Mouse (Mus musculus) midbrain, embryonic 11.5 days (tissue): ENCODE measurements around the gene Ptpn14. TPM values are rescaled to one million over a fixed set of nuclear protein-coding genes. Genes with fewer than 3 reads are reported as not detected.

Experiments
- ATAC-seq: fragments of 200-750 bp; cut with Nextera tagmentation; 2 replicates; pipeline ENCODE4 v1.8.0; 2017; ENCODE audit warnings: moderate TSS enrichment, moderate library complexity; ENCODE audit not compliant: low FRiP score
- DNase-seq: peaks from one replicate; pipeline ENCODE4 v3.0.0; 2015; ENCODE audit warnings: low spot score; ENCODE audit errors: missing footprints
- H3K27ac ChIP-seq: fragments of 300-500 bp; sonication (generic); 2 replicates; pipeline ENCODE4 v1.5.1; 2014; ENCODE audit warnings: low read depth, low read length
- H3K27me3 ChIP-seq: fragments of 300-500 bp; sonication (generic); 2 replicates; pipeline ENCODE4 v1.6.1; 2014; ENCODE audit warnings: mild to moderate bottlenecking, low read length, moderate library complexity, mixed read lengths; ENCODE audit not compliant: control insufficient read depth, insufficient read depth
- H3K36me3 ChIP-seq: fragments of 300-500 bp; sonication (generic); 2 replicates; pipeline ENCODE4 v1.6.1; 2014; ENCODE audit warnings: mild to moderate bottlenecking, low read length, moderate library complexity, mixed read lengths; ENCODE audit not compliant: control insufficient read depth, insufficient read depth
- H3K4me1 ChIP-seq: fragments of 300-500 bp; sonication (generic); 2 replicates; pipeline ENCODE4 v1.6.1; 2014; ENCODE audit warnings: low read length; ENCODE audit not compliant: control insufficient read depth, insufficient read depth
- H3K4me2 ChIP-seq: fragments of 300-500 bp; sonication (generic); 2 replicates; pipeline ENCODE4 v1.6.1; 2014; ENCODE audit warnings: mild to moderate bottlenecking, moderate library complexity
- H3K4me3 ChIP-seq: fragments of 300-500 bp; sonication (generic); 2 replicates; pipeline ENCODE4 v1.5.1; 2014; ENCODE audit warnings: low read depth, low read length
- H3K9ac ChIP-seq: fragments of 300-500 bp; sonication (generic); 2 replicates; pipeline ENCODE4 v1.6.1; 2014; ENCODE audit warnings: low read length
- H3K9me3 ChIP-seq: fragments of 300-500 bp; sonication (generic); 2 replicates; pipeline ENCODE4 v1.6.1; 2016; ENCODE audit warnings: low read length; ENCODE audit not compliant: control insufficient read depth
- WGBS: fragments of 180-500 bp; shearing (Covaris S2); extraction: QIAGEN DNeasy Blood & Tissue Kit; methylation state at CpG from one replicate; pipeline ENCODE4 v1.1.7; 2014; 5-methylcytosine and 5-hydroxymethylcytosine counted together
- polyA plus RNA-seq: library from polyadenylated mRNA; unstranded; fragments of >200 nt; fragmentation: Nextera tagmentation; extraction: Ambion mirVana; gene quantifications from 2 replicates; pipeline ENCODE4 v1.2.1, GENCODE M21; 2014

Ptpn14 gene
- polyA plus RNA-seq, 1 experiment from 2014 or later = 4.3 TPM

DNA sequence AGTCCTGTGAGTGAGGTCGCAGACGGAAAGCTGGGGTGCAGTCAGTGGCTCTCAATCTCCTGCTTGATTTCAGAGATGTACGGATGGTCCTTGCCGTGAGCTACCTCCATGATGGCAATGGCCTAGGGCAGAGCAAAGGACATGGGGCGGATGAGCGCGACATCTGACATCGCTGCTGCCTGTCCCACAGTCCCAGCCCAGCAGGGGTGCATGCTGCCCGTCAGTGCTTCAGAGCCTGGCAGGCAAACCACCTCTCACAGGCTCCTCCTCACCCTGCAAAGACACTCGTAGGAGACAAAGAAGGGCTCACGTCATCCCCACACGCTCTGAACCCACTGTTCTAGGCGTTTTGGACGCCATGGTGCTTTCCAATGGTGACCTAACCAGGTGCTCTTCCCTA, 152.7 kb downstream of the Ptpn14 start:
- Histone ChIP-seq H3K36me3 (no peaks in the 10 kb centered on the region), H3K27ac (no peak overlapping the region), H3K4me3 (no peak overlapping the region), H3K4me2 (no peak overlapping the region), H3K4me1 (no peaks in the 10 kb centered on the region), H3K9ac (no peak overlapping the region), H3K27me3 (no peaks in the 10 kb centered on the region), H3K9me3 (no peaks in the 10 kb centered on the region)
- no peak for DNase-seq
- 76% methylated on average over 14 of the region's 14 CpGs for WGBS
- ATAC-seq = no peak

GRCm38 (mm10) chr1:189882886-189883285, 154.8 kb downstream of the Ptpn14 start:
- ATAC-seq = peak; percentile 24; the same call in 1 of the 2 replicates
- no peak overlapping the region for H3K4me3 ChIP-seq
- WGBS = 49% methylated on average over 7 of the region's 7 CpGs
- no peaks in the 10 kb centered on the region for H3K9me3 ChIP-seq
- DNase-seq = peak; percentile 90
- no peaks in the 10 kb centered on the region for H3K36me3 ChIP-seq
- no peak overlapping the region for H3K27ac ChIP-seq
- no peak overlapping the region for H3K4me2 ChIP-seq
- no peaks in the 10 kb centered on the region for H3K4me1 ChIP-seq
- H3K27me3 ChIP-seq = no peaks in the 10 kb centered on the region
- no peak overlapping the region for H3K9ac ChIP-seq

- Histone ChIP-seq H3K4me3 (no peak overlapping the region), H3K27me3 (no peaks in the 10 kb centered on the region), H3K36me3 (no peaks in the 10 kb centered on the region), H3K4me1 (no peaks in the 10 kb centered on the region), H3K9ac (no peak overlapping the region), H3K4me2 (no peak overlapping the region), H3K9me3 (no peaks in the 10 kb centered on the region), H3K27ac (no peak overlapping the region)
- 39% methylated on average over 18 of the region's 18 CpGs for WGBS
- DNase-seq = peak; percentile 90
- peak; percentile 34 for ATAC-seq
Observed at GRCm38 (mm10) chr1:189883531-189884170, 155.6 kb downstream of the Ptpn14 start.

DNA sequence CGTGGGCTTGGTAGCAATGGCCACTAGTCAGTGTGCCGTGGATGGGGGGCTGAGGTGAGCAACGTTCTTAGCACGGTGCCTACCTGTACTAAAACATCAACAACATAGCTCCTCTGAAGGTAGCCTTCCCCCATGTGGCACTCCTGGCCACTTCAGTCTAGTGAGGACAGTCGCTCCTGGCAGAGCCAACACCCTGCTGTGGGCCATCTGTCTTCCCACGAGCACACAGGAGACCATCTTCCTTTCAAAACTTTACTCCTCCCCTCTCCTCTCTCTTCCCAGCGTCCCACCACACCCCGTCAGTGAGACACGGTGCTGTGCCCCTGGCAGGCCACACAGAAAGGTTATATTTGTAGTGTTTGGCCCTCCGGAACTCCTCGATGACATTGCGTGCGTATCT, 156.9 kb downstream of the Ptpn14 start:
- Histone ChIP-seq H3K36me3 (no peaks in the 10 kb centered on the region), H3K27ac (no peak overlapping the region), H3K27me3 (no peaks in the 10 kb centered on the region), H3K9me3 (no peaks in the 10 kb centered on the region), H3K4me2 (no peak overlapping the region), H3K4me3 (no peak overlapping the region), H3K9ac (no peak overlapping the region), H3K4me1 (no peaks in the 10 kb centered on the region; the same call in 1 of the 2 replicates)
- 64% methylated on average over 13 of the region's 13 CpGs for WGBS
- DNase-seq = no peak
- no peak for ATAC-seq

DNA sequence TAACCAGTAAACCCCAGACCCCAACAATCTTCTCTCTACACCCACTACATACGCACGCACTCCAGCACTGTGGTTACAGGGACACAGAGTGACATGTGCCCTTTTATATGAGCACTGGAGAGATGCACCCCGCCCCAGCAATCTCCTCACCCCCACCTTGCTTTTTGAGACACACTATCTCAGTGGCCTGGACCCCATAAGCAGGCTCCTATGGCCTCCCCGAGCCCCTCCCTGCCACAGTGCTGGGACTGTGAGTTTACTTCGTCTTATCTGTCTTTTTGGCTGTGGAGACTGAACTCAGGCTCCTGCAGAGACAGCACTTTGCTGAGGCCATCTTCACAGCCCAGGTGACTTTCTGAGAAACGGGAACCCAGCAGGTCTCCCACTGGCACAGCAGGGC, 157.9 kb downstream of the Ptpn14 start:
- 86% methylated on average over 6 of the region's 6 CpGs for WGBS

DNA sequence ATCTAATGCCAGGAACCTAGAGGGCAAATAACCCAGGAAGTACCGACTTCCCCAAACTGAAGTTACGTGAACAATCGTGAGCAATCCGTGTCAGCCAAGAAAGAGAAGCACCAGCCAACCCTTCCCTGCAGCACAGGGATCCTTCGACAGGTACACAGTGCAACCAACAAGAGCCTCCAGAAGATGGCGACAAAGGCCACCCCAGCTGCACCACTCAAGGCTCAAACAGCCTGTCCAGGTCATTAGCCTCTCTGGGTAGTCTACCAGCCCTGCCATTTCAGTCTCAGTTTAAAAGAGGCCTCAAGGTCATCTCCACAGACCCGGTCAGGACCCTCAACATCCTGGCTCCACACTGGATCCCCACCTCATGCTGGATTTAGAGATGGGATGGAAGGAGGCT, 159.4 kb downstream of the Ptpn14 start:
- 36% methylated on average over 7 of the region's 7 CpGs for WGBS
- H3K4me2 ChIP-seq = no peak overlapping the region
- no peaks in the 10 kb centered on the region for H3K9me3 ChIP-seq
- H3K27me3 ChIP-seq = no peaks in the 10 kb centered on the region
- DNase-seq = peak; percentile 93
- H3K4me3 ChIP-seq = no peak overlapping the region
- peak; percentile 61 for ATAC-seq
- no peak overlapping the region for H3K9ac ChIP-seq
- H3K4me1 ChIP-seq = no peaks in the 10 kb centered on the region; the same call in 1 of the 2 replicates
- H3K36me3 ChIP-seq = no peaks in the 10 kb centered on the region
- H3K27ac ChIP-seq = no peak overlapping the region

More for the DNA sequence above, 157.9 kb downstream of the Ptpn14 start:
- no peak overlapping the region for H3K4me2 ChIP-seq
- DNase-seq = no peak
- no peaks in the 10 kb centered on the region for H3K36me3 ChIP-seq
- H3K9ac ChIP-seq = no peak overlapping the region
- H3K27me3 ChIP-seq = no peaks in the 10 kb centered on the region
- no peak overlapping the region for H3K27ac ChIP-seq
- H3K4me1 ChIP-seq = no peaks in the 10 kb centered on the region; the same call in 1 of the 2 replicates
- ATAC-seq = no peak
- H3K4me3 ChIP-seq = no peak overlapping the region
- H3K9me3 ChIP-seq = no peaks in the 10 kb centered on the region

DNA sequence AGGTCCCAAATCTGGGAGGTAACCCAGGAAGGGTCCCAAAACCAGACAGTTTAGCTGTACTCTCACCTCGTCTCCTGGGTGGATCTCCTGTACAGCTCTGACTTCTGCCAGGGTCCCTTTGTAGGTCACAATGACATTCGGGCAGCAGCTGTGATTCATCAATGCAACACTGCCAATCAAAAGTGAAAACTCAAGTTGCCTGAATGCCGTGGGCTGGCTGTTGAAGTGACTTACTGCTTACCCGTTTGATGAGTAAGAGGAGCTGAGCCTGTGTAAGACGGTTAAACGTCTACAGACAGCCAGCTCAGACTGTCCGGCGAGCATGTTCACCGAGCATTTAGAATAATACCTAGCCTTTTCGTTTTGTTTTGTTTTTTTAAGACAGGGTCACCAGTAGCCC, 160.7 kb downstream of the Ptpn14 start:
- no peak for ATAC-seq
- Histone ChIP-seq H3K9me3 (no peaks in the 10 kb centered on the region), H3K4me1 (no peaks in the 10 kb centered on the region; the same call in 1 of the 2 replicates), H3K9ac (no peak overlapping the region), H3K4me3 (no peak overlapping the region), H3K4me2 (no peak overlapping the region), H3K27ac (no peak overlapping the region), H3K36me3 (no peaks in the 10 kb centered on the region), H3K27me3 (no peaks in the 10 kb centered on the region)
- DNase-seq = no peak
- 80% methylated on average over 10 of the region's 10 CpGs for WGBS

- no peaks in the 10 kb centered on the region for H3K36me3 ChIP-seq
- WGBS = 86% methylated on average over 9 of the region's 9 CpGs
Observed at GRCm38 (mm10) chr1:189894191-189894590, 166.1 kb downstream of the Ptpn14 start.

DNA sequence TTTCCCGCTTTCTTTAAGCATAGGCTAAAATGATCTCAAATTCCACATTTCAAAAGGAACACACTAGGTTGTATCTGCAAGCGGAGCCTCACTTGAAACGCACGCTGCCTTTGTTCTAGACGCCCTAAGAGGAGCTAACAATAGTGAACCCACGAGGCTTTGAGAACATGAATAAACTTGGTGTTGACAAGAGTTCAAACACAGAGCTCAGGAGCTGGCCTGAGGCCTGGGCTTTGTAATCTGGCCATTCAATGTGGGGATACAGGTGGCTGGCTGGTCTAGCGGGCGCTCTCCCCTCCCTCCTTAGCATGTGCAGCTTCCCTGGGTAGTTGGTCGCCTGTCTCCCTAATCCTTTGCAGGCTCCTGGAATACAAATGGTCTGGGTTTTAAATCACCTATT, 169.8 kb downstream of the Ptpn14 start:
- Histone ChIP-seq H3K27ac (no peak overlapping the region), H3K4me1 (peaks cover 4% of the 10 kb centered on the region; the same call in 1 of the 2 replicates), H3K9ac (no peak overlapping the region), H3K4me2 (no peak overlapping the region), H3K36me3 (no peaks in the 10 kb centered on the region), H3K27me3 (no peaks in the 10 kb centered on the region), H3K4me3 (no peak overlapping the region), H3K9me3 (no peaks in the 10 kb centered on the region)
- ATAC-seq (0 out of 2 replicates have a peak, but pooled peaks have one; percentile 44), DNase-seq (no peak)
- 48% methylated on average over 9 of the region's 9 CpGs for WGBS

More at GRCm38 (mm10) chr1:189894191-189894590, 166.1 kb downstream of the Ptpn14 start:
- no peak overlapping the region for H3K9ac ChIP-seq
- peaks cover 4% of the 10 kb centered on the region; the same call in 1 of the 2 replicates for H3K4me1 ChIP-seq
- no peak overlapping the region for H3K4me3 ChIP-seq
- ATAC-seq = no peak
- no peak overlapping the region for H3K4me2 ChIP-seq
- no peaks in the 10 kb centered on the region for H3K9me3 ChIP-seq
- H3K27ac ChIP-seq = no peak overlapping the region
- no peak for DNase-seq
- H3K27me3 ChIP-seq = no peaks in the 10 kb centered on the region
